Mouse (Mus musculus) thymus, postnatal 0 days (tissue): ENCODE measurements at regions not wholly inside any gene's neighbourhood (a gene's known extent, or its start where the extent isn't known, plus 50 kb on each side); places are given as distances from the start of the nearest gene placed in this dataset. TPM values are rescaled to one million over a fixed set of nuclear protein-coding genes. Genes with fewer than 3 reads are reported as not detected.

Experiments used
- DNase-seq: peaks from one replicate; pipeline ENCODE4 v3.0.0-alpha.2; 2015; ENCODE audit warnings: low spot score
- microRNA-seq: library from miRNA; unstranded; fragments of <30 nt; microRNA quantifications from one replicate; pipeline ENCODE4, GENCODE M21; 2016; ENCODE audit warnings: borderline number of aligned reads

DNA sequence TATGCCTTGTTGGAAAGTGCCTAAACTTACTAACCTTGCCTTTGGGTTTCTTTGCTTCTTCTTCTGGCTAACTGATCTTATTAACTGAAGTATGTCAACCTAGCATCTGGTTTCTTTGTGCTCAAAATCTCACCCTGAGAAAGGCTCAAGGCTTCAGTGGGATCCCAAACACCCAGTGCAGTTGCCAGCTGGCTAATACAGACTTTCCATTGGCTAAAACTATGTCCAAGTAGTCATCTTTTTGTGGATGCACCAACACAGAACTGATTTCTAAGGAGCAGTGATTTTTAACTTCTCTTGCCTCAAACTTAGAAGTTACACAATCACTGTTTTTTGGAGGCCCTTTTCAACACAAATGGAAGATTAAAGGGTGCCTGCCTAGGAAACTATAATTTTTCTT, 97.8 kb upstream of the Dcn start:
- DNase-seq, result no peak

DNA sequence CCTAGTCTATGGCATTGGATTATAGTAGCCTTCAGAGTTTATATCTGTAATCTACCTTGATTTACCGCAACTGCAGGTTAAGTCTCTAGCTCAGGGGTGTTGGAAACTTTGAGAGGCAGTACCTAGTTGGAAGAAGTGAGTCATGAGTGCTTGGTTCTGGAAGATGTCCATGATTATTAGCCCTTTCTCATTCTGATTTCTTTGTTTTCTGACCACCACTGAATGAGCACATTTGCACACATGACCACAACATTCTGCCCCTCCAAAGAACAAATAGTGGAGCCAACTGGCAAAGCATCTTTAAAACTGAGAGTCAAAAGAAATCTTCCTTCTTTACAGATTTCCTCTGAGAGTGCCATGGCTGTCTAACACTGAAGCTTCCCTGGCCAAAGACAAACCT, 95.5 kb upstream of the Dcn start:
- no peak for DNase-seq

GRCm38 (mm10) chr10:97387196-97387876, 92.1 kb upstream of the Dcn start:
- DNase-seq, result no peak

DNA sequence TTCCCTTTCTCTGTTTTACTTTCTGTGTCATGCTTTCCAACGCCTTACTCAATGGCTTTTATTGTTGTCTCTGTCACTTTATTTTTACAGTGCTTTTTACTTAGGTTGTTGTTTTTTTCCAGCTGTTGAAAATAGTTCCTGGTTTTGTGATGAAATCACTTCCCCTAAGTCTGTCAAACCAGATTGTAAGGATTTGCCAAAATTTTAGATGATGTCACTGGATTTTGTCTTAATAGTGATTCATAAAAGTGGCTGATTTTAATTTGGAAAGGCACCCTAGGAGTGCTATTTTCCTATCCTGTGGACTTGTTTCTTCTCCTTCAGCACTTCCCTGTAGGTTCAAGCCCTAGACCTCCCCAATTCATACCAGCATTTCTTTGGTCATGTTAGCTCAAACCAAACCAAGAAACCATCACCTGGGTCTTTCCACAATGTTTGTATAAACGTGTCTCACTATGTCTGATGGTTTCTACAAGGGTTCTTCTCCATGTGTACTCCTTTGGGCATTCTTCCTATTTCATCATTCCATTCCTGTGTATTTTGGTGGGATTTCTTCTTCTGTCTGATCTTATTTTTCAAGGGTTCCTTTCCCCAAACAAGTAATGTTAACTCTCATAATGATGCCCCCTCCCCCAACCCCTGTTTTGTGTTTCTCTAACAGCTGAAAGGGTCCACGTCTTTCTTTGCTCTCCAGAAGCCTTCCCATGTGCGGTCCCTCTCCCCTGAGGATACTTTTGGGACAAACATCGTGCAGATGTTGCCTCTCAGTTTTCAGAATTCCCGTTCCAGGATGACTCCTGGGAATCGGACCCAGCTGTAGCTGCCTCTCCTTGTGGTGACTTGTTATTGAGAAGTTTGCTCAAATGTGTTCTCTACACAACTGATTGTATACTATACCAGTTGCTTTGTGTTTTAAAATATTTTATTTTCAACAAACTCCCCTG, 89.5 kb upstream of the Dcn start:
- DNase-seq, result no peak

DNA sequence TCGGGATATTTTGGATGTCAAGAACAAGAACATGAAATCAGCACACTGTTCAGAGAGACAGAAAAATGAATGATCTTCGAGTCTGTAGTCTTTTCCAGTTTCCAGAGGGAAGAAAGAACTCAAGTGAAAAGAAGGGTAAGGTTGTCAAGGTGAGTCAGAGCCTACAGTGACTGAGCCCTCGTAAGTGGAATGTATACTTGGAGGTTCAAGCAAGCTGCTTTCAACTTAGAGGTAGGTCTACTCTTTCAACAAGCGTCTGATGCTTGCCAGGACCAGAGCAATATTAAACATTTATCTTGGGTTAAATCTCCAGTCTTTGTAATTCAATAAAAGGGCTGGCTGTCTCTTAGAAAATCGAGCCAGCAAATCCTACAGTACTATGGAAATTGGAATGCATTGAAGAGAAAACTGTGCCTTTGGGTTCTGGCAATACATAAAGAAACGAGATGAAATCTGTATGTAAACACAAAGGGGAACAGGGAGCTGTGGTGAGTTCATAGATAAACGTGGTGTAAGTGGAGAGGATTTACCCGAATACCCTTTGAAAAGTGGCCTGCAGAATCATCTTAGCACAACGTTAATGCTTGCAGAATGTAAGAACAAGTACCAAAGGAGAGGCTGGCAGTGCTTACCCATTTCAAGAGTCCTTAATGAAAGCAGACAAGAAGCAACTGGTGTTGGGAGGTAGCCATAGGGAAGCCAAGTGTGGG, 82.2 kb upstream of the Dcn start:
- no peak for DNase-seq

- no peak for DNase-seq
These were observed 81.5 kb upstream of the Dcn start for GRCm38 (mm10) chr10:97397896-97398295.

DNA sequence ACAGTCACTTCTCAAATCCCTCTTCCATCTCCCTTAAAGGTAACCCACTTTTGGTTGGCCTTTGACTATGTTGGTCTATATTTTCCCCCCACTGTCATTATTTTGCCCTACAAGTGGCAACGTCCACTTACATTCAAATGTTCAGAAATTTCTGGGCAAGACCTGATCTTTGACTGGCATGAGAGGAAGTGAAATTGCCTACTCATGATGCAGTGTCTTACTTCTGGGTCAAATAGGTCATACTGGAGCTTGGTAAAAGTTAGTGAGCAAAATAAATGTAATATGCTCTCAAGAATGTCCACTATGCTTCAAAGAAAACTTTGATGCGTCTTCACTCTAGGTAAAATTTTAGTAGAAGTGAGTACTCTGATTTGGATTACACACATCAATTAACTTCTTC, 76.9 kb upstream of the Dcn start:
- DNase-seq, result no peak

DNA sequence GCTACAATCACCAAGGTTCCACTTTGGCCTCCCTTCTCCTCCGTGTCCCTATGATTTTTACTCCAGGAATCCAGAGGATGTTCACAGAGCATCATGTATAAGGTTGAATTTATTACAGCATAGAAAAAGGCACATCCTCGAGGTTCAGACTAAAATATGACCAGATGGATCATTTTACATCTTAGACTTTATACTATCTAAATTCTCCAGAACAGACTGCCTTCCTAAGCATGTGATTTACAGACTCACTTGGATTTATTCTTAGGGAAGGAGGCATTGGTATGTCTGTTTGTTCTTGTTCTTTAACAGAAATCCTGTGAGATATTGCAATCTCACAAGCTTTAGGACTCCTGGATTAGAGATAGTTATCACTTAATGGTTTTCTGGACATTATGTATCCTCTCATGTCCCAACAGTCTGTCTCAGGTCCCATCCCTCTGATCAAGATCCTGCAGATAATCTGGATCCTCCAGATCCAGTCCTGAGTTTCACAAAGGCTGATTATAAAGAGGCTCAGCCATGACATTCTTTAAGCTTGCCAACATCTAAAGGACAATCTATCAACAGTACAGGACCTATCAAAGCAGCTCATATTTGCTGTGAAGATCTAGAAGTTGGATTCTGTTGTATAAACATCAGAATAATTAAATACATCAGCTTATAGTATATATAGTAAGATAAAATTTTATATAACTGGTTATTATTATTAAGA, 75.2 kb upstream of the Dcn start:
- DNase-seq, result no peak

GRCm38 (mm10) chr10:97409181-97409581, 70.2 kb upstream of the Dcn start:
- no peak for DNase-seq

- DNase-seq, result no peak
These were observed 69.5 kb upstream of the Dcn start for GRCm38 (mm10) chr10:97409909-97410308.

- DNase-seq, result no peak
These were observed 56.8 kb upstream of the Dcn start for GRCm38 (mm10) chr10:97422579-97422978.

DNA sequence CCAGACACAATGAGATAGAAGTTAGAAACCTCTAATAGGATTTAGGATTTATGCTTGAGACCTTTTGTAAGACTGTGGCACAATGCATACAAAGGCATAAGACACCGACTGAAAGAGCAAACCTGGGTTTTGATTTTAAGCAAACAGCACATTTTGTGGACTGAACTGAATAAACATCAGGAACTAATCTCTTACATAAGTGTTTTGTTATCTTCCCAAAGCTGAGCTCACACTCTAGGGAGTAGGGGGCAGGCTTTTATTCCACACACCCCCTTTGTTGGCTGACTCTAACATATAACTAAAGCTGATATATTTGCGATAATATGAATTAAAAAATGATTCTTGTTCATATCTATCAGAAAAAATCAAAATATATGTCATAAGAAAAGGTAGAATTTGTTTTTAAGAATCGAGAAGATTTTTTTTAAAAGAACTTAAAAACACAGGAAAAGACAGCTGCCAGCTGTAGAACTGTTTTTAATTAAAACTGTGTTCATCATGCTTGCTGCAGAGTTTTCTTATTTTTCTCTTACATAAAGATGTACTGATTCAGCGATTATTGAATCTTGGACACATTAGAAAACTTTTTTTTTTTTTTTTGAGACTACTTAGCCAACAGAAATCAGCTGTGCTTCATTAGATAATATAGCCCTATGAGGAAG, 56.2 kb upstream of the Dcn start:
- no peak for DNase-seq

Small RNA genes in the stretch of these regions (microRNA-seq; reads per million reads assigned to microRNA genes)
- gene Gm24587 (not detected), gene Mir3966 (not detected)
